In the genomic region with DNA sequence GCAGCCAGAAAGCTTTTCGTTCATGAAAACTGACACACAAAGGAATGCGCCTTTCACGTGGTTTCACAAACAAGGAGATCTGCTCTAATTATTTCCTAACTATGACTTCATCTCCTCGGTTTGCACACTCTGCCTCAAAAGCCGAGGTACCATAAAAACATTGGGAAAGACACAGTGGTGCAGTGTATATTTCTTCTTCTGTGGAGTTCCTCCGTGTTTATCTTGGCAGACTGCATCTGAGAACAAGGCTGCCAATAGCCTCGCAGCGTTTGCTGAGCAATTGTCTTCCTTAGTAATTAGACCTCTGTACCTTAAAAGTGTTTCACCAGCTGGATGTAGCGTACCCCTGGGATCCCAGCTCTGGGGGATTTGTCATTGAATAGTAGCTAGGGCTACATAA, we compare ENCODE assay signal across 28 mouse cellular contexts. TPM values are rescaled to one million over a fixed set of nuclear protein-coding genes. Genes with fewer than 3 reads are reported as not detected.
DNase-seq lines count a peak whose midpoint lies in the region; ATAC-seq and TF ChIP-seq lines count a peak whose summit lies in the region.
"Had no signal": no experiment of that assay in that cellular context is flagged by ENCODE, and none has a peak within 500 bp of the region (broad histone marks: within the 10 kb centered on the region; RNA-seq: fewer than 3 reads in every experiment).

No protein-coding gene starts in this region.

- no peak overlapping the region for H3K9ac ChIP-seq in embryonic facial prominence, embryonic 14.5 days (ENCODE audit: low read depth, low read length)
- H3K9ac ChIP-seq in midbrain, postnatal 0 days (replicated peaks; ENCODE audit: low read length, poor library complexity, severe bottlenecking) = no peak overlapping the region
- no peak overlapping the region for H3K9ac ChIP-seq in midbrain, embryonic 11.5 days (ENCODE audit: low read length)
- H3K9ac ChIP-seq: embryonic facial prominence, embryonic 13.5 days; forebrain, postnatal 0 days; heart, embryonic 13.5 days; hindbrain, embryonic 14.5 days had no signal

- no peaks in the 10 kb centered on the region; the same call in 1 of the 2 replicates for H3K27me3 ChIP-seq in embryonic facial prominence, embryonic 14.5 days (replicated peaks; ENCODE audit: control insufficient read depth, insufficient read depth, low read length)
- H3K27me3 ChIP-seq in embryonic facial prominence, embryonic 10.5 days (replicated peaks; ENCODE audit: low read depth, poor library complexity, severe bottlenecking) = 0 out of 2 replicates have a peak, but pooled peaks cover 2% of the 10 kb centered on the region
- no peaks in the 10 kb centered on the region for H3K27me3 ChIP-seq in midbrain, postnatal 0 days (ENCODE audit: insufficient read depth, low read length)
- H3K27me3 ChIP-seq in midbrain, embryonic 11.5 days (ENCODE audit: control insufficient read depth, insufficient read depth, low read length) = no peaks in the 10 kb centered on the region
- H3K27me3 ChIP-seq: embryonic facial prominence, embryonic 13.5 days; heart, embryonic 13.5 days had no signal

- peaks cover 19% of the 10 kb centered on the region for H3K36me3 ChIP-seq in embryonic facial prominence, embryonic 14.5 days (ENCODE audit: control insufficient read depth, insufficient read depth, low read length)
- H3K36me3 ChIP-seq in embryonic facial prominence, embryonic 10.5 days (replicated peaks) = peaks cover 61% of the 10 kb centered on the region
- no peaks in the 10 kb centered on the region for H3K36me3 ChIP-seq in midbrain, postnatal 0 days (ENCODE audit: insufficient read depth, low read length)
- H3K36me3 ChIP-seq in midbrain, embryonic 11.5 days (ENCODE audit: control insufficient read depth, insufficient read depth, low read length) = no peaks in the 10 kb centered on the region

- no peaks in the 10 kb centered on the region for H3K9me3 ChIP-seq in embryonic facial prominence, embryonic 14.5 days (ENCODE audit: control insufficient read depth, low read length)
- no peaks in the 10 kb centered on the region for H3K9me3 ChIP-seq in embryonic facial prominence, embryonic 10.5 days
- H3K9me3 ChIP-seq in midbrain, postnatal 0 days (ENCODE audit: low read length) = no peaks in the 10 kb centered on the region
- H3K9me3 ChIP-seq in midbrain, embryonic 11.5 days (ENCODE audit: control insufficient read depth, low read length) = no peaks in the 10 kb centered on the region
- H3K9me3 ChIP-seq: embryonic facial prominence, embryonic 13.5 days; heart, embryonic 10.5 days; heart, embryonic 13.5 days had no signal

- ATAC-seq in embryonic facial prominence, embryonic 14.5 days (ENCODE audit: low read depth) = no peak
- ATAC-seq in midbrain, postnatal 0 days (ENCODE audit: low FRiP score) = no peak
- no peak for ATAC-seq in midbrain, embryonic 11.5 days (ENCODE audit: low FRiP score)
- ATAC-seq in megakaryocyte-erythroid progenitor cell, adult 5-6 weeks (replicated peaks; ENCODE audit: low FRiP score, low TSS enrichment, poor library complexity, severe bottlenecking) = no peak
- ATAC-seq: forebrain, embryonic 14.5 days; forebrain, postnatal 0 days; hindbrain, postnatal 0 days; inflammation-experienced regulatory T-cells, adult 6 months had no signal

- no peak overlapping the region for H3K4me3 ChIP-seq in embryonic facial prominence, embryonic 14.5 days (ENCODE audit: low read depth, low read length)
- H3K4me3 ChIP-seq in embryonic facial prominence, embryonic 10.5 days = no peak overlapping the region
- no peak overlapping the region for H3K4me3 ChIP-seq in midbrain, postnatal 0 days (ENCODE audit: low read depth, low read length)
- H3K4me3 ChIP-seq in midbrain, embryonic 11.5 days (ENCODE audit: low read depth, low read length) = no peak overlapping the region
- H3K4me3 ChIP-seq: embryonic facial prominence, embryonic 13.5 days; gastrocnemius, adult 2 months; heart, adult 2 months; heart, embryonic 10.5 days; heart, embryonic 13.5 days had no signal

- no peaks in the 10 kb centered on the region for H3K4me1 ChIP-seq in embryonic facial prominence, embryonic 14.5 days (ENCODE audit: control insufficient read depth, insufficient read depth, low read length)
- no peaks in the 10 kb centered on the region for H3K4me1 ChIP-seq in embryonic facial prominence, embryonic 10.5 days
- H3K4me1 ChIP-seq in midbrain, postnatal 0 days (ENCODE audit: insufficient read depth, low read length) = no peaks in the 10 kb centered on the region
- no peaks in the 10 kb centered on the region for H3K4me1 ChIP-seq in midbrain, embryonic 11.5 days (ENCODE audit: control insufficient read depth, insufficient read depth, low read length)
- H3K4me1 ChIP-seq: embryonic facial prominence, embryonic 13.5 days; heart, embryonic 10.5 days; heart, embryonic 13.5 days had no signal

- H3K27ac ChIP-seq in embryonic facial prominence, embryonic 14.5 days (replicated peaks; ENCODE audit: low read depth, low read length) = no peak overlapping the region
- H3K27ac ChIP-seq in embryonic facial prominence, embryonic 10.5 days (replicated peaks) = no peak overlapping the region
- H3K27ac ChIP-seq in midbrain, postnatal 0 days (ENCODE audit: low read depth, low read length) = no peak overlapping the region
- H3K27ac ChIP-seq in midbrain, embryonic 11.5 days (ENCODE audit: low read depth, low read length) = no peak overlapping the region
- H3K27ac ChIP-seq: embryonic facial prominence, embryonic 13.5 days; gastrocnemius, adult 2 months; heart, adult 2 months; heart, embryonic 10.5 days; heart, embryonic 13.5 days; hindbrain, embryonic 14.5 days; hindbrain, postnatal 0 days had no signal

- H3K4me2 ChIP-seq in embryonic facial prominence, embryonic 14.5 days (ENCODE audit: low read depth, low read length) = no peak overlapping the region
- H3K4me2 ChIP-seq in midbrain, postnatal 0 days (ENCODE audit: low read depth, low read length, poor library complexity, severe bottlenecking) = no peak overlapping the region
- H3K4me2 ChIP-seq in midbrain, embryonic 11.5 days = no peak overlapping the region
- H3K4me2 ChIP-seq: embryonic facial prominence, embryonic 13.5 days; heart, embryonic 13.5 days; hindbrain, embryonic 14.5 days had no signal

- DNase-seq in embryonic facial prominence, embryonic 14.5 days (ENCODE audit: low spot score) = peak; percentile 24
- DNase-seq in embryonic facial prominence, embryonic 10.5 days (ENCODE audit: low spot score) = no peak
- peak; percentile 1 for DNase-seq in midbrain, postnatal 0 days (ENCODE audit: low spot score)
- DNase-seq in midbrain, embryonic 11.5 days (ENCODE audit: low spot score, missing footprints) = no peak
- DNase-seq in adipocyte (ENCODE audit: low spot score) = peak; percentile 18
- peak; percentile 51 for DNase-seq in gonadal fat pad, adult 2 months (ENCODE audit: low read depth)
- no peak for DNase-seq in gastrocnemius, postnatal 4 days (ENCODE audit: low spot score in 2 of 2)
- DNase-seq: adrenal gland, adult 8-10 months; adrenal gland, postnatal 36 days; cerebellum, adult 11 months; cerebellum, adult 2 months; cerebellum, adult 9-11 months; cerebellum, postnatal 25 days; forebrain, postnatal 0 days; gastrocnemius, adult 2 months; gastrocnemius, postnatal 14 days; heart, adult 2 months; heart, postnatal 14 days; heart, postnatal 4 days had no signal

- TF ChIP-seq CTCF in midbrain, postnatal 0 days (IDR thresholded peaks at IDR 0.05) = no peak

- WGBS in embryonic facial prominence, embryonic 14.5 days = 77% methylated on average over 9 of the region's 9 CpGs
- 88% methylated on average over 9 of the region's 9 CpGs for WGBS in embryonic facial prominence, embryonic 10.5 days
- 66% methylated on average over 9 of the region's 9 CpGs for WGBS in midbrain, postnatal 0 days
- WGBS in midbrain, embryonic 11.5 days = 86% methylated on average over 9 of the region's 9 CpGs

RNA-seq across cellular contexts. Expression of gene Eif1ax, which starts 15.1 kb away (rescaled TPM):
- polyA plus RNA-seq in embryonic facial prominence, embryonic 14.5 days (2014; fragmentation: Nextera tagmentation; extraction: Ambion mirVana) = 115 and 118 TPM in 2 replicates
- polyA plus RNA-seq in embryonic facial prominence, embryonic 10.5 days (2016; fragmentation: Nextera tagmentation; extraction: Ambion mirVana) = 151 and 157 TPM in 2 replicates
- total RNA-seq in midbrain, postnatal 0 days (2014; rRNA removed) = 82.5 and 103 TPM in 2 replicates
- 76.7 and 82.3 TPM in 2 replicates for polyA plus RNA-seq in midbrain, postnatal 0 days (2015; fragmentation: Nextera tagmentation; extraction: Ambion mirVana)
- polyA plus RNA-seq in midbrain, embryonic 11.5 days (2014; fragmentation: Nextera tagmentation; extraction: Ambion mirVana) = 156 and 164 TPM in 2 replicates
- 49.5 and 56.7 TPM in 2 replicates for polyA plus RNA-seq in gonadal fat pad, adult 2 months (2012; rRNA removed)
- total RNA-seq in megakaryocyte-erythroid progenitor cell, adult 5-6 weeks (2014; fragmentation: Nextera tagmentation) = 58.9 and 67.5 TPM in 2 replicates
- total RNA-seq in megakaryocyte-erythroid progenitor cell, adult 5-6 weeks (2017) = 59.2 and 77.4 TPM in 2 replicates
- 10 to 100 TPM; 83.8 to 89.4 TPM for total RNA-seq in gastrocnemius, postnatal 4 days (2021)

RNA-seq across cellular contexts. Expression of gene Map7d2, which starts 27.3 kb away (rescaled TPM):
- polyA plus RNA-seq in embryonic facial prominence, embryonic 14.5 days (2014; fragmentation: Nextera tagmentation; extraction: Ambion mirVana) = 3.2 and 4.5 TPM in 2 replicates
- 6.6 and 6.8 TPM in 2 replicates for polyA plus RNA-seq in embryonic facial prominence, embryonic 10.5 days (2016; fragmentation: Nextera tagmentation; extraction: Ambion mirVana)
- 35.6 and 38.9 TPM in 2 replicates for total RNA-seq in midbrain, postnatal 0 days (2014; rRNA removed)
- 57.3 and 61.7 TPM in 2 replicates for polyA plus RNA-seq in midbrain, postnatal 0 days (2015; fragmentation: Nextera tagmentation; extraction: Ambion mirVana)
- polyA plus RNA-seq in midbrain, embryonic 11.5 days (2014; fragmentation: Nextera tagmentation; extraction: Ambion mirVana) = 13.5 and 14.3 TPM in 2 replicates
- 3.1 and 3.4 TPM in 2 replicates for polyA plus RNA-seq in gonadal fat pad, adult 2 months (2012; rRNA removed)
- not detected in 2 replicates for total RNA-seq in megakaryocyte-erythroid progenitor cell, adult 5-6 weeks (2014; fragmentation: Nextera tagmentation)
- total RNA-seq in megakaryocyte-erythroid progenitor cell, adult 5-6 weeks (2017) = not detected in 2 replicates
- total RNA-seq in gastrocnemius, postnatal 4 days (2021) = under 1 TPM; 0.16 to 0.69 TPM
- total RNA-seq: granulocyte monocyte progenitor cell, adult 5-6 weeks had no signal
- polyA plus RNA-seq: inflammation-experienced regulatory T-cells, adult 6 months had no signal

Comparison
In these comparisons a context has a peak if more than half of its experiments do, and no peak if none do; other contexts are left out.
1. DNase-seq: peak in embryonic facial prominence, embryonic 14.5 days (single experiment), midbrain, postnatal 0 days (single experiment), adipocyte (single experiment) and gonadal fat pad, adult 2 months (single experiment); none in embryonic facial prominence, embryonic 10.5 days (single experiment), midbrain, embryonic 11.5 days (single experiment) and gastrocnemius, postnatal 4 days (0 of 2).